In the genomic region with DNA sequence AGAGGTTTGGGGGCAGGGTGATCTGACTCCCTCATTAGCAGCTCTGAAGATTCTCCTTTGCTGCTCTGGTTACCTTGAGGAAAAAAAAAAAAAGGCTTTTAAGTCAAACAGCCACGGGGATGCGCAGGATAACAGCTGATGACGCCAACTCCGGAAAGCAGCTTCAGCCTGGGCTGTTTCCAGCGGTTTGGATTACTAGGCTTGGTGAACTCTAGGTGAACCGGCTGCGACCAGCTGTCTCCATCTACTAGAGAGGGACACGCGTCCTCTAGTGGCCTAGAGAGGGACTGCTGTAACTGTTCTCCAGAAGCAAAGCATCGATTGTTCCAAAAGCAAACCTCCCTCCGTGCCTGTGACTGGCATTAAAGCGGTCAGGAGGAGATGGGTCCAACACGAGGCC, we compare ENCODE assay signal across 1 mouse cellular context.
TF ChIP-seq lines count a peak whose summit lies in the region.

No protein-coding gene starts in this region.

TF ChIP-seq in MEL, 35 proteins besides CTCF, POLR2A, EP300 and RAD21 (continued from another document):
- TF ChIP-seq JUND (IDR thresholded peaks at IDR 0.05; ENCODE audit: low read depth, low read length) (no peak), POLR2AphosphoS2 (IDR thresholded peaks at IDR 0.05; ENCODE audit: low read length) (no peak), E2F4 (IDR thresholded peaks at IDR 0.05; ENCODE audit: borderline replicate concordance, low read depth, low read length) (no peak), ETS1 (IDR thresholded peaks at IDR 0.05; ENCODE audit: low read depth, low read length) (peak; percentile 85), ZKSCAN1 (IDR thresholded peaks at IDR 0.05; ENCODE audit: low read depth, low read length) (no peak), TBP (IDR thresholded peaks at IDR 0.05; ENCODE audit: low read depth, low read length) (no peak), CHD1 (IDR thresholded peaks at IDR 0.05; ENCODE audit: low read depth, low read length) (no peak), CHD2 (IDR thresholded peaks at IDR 0.05; ENCODE audit: low read length) (no peak), SMC3 (IDR thresholded peaks at IDR 0.05; ENCODE audit: low read depth, low read length) (peak; percentile 96), MXI1 (IDR thresholded peaks at IDR 0.05; ENCODE audit: low read depth, low read length) (peak; percentile 48; the same call in 1 of the 2 replicates)
